Comparison of ENCODE assay signal across 16 mouse cellular contexts in the genomic region with DNA sequence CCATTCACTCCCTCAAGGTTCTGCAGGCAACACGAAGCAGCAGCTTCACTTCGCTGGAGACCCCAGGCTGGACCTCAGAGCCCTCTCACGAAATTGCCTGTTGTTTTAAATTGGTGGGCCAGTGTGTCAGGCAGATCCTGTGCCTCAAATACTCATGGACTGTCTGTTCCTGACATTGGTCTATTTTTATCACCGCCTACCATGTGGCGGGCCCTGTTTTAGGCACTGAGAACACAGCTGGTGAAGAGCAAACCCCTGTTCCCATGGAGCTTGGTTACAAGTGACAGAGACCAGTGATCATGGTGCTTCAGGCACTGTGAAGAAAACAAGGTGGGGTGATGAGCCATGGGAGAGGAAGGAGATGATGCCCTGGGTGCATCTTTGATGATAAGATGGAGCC.
DNase-seq lines count a peak whose midpoint lies in the region; ATAC-seq and TF ChIP-seq lines count a peak whose summit lies in the region.
"Had no signal": no experiment of that assay in that cellular context is flagged by ENCODE, and none has a peak within 500 bp of the region (broad histone marks: within the 10 kb centered on the region; RNA-seq: fewer than 3 reads in every experiment).

No protein-coding gene starts in this region.

- TF ChIP-seq POLR2A in cortical plate, adult 2 months (IDR thresholded peaks at IDR 0.05; ENCODE audit: extremely low read depth, insufficient read depth, low read length) = no peak

- H3K9me3 ChIP-seq in heart, embryonic 11.5 days (replicated peaks; ENCODE audit: control insufficient read depth, low read length) = no peaks in the 10 kb centered on the region
- H3K9me3 ChIP-seq: liver, embryonic 13.5 days had no signal

- TF ChIP-seq CTCF in layer of hippocampus, adult 2 months (conservative IDR thresholded peaks at IDR 0.05) = no peak
- TF ChIP-seq CTCF in cortical plate, adult 2 months (IDR thresholded peaks at IDR 0.05; ENCODE audit: extremely low read depth, insufficient read depth, low read length) = no peak

- H3K9ac ChIP-seq in heart, embryonic 11.5 days (ENCODE audit: low read depth, low read length) = no peak overlapping the region
- H3K9ac ChIP-seq: forebrain, embryonic 13.5 days; hindbrain, embryonic 14.5 days; liver, embryonic 13.5 days had no signal

- WGBS in heart, embryonic 11.5 days (ENCODE audit: insufficient replicate concordance) = 60% methylated on average over 5 of the region's 5 CpGs

- no peak for ATAC-seq in heart, embryonic 11.5 days (replicated peaks; ENCODE audit: insufficient number of reproducible peaks, low FRiP score, low TSS enrichment)
- ATAC-seq: forebrain, embryonic 13.5 days had no signal

- H3K27ac ChIP-seq in layer of hippocampus, adult 2 months = peak overlapping the region; percentile 81
- H3K27ac ChIP-seq in cortical plate, adult 2 months (ENCODE audit: insufficient read depth, low read length) = peak overlapping the region; percentile 67; the same call in 1 of the 2 replicates
- peak overlapping the region; percentile 17; the same call in 1 of the 2 replicates for H3K27ac ChIP-seq in heart, embryonic 11.5 days (ENCODE audit: low read depth, low read length)
- H3K27ac ChIP-seq: forebrain, embryonic 13.5 days; hindbrain, embryonic 14.5 days; liver, embryonic 13.5 days had no signal

- H3K27me3 ChIP-seq in heart, embryonic 11.5 days (ENCODE audit: control insufficient read depth, insufficient read depth, low read length) = no peaks in the 10 kb centered on the region
- H3K27me3 ChIP-seq: forebrain, embryonic 13.5 days; liver, embryonic 13.5 days had no signal

- peak; percentile 53 to 61 for DNase-seq in layer of hippocampus, adult 2 months (ENCODE audit: low spot score in 2 of 2)
- no peak for DNase-seq in layer of hippocampus, postnatal 25 days (ENCODE audit: extremely low spot score in 1 of 2, low spot score in 1 of 2)
- peak; percentile 55 to 89 for DNase-seq in left cerebral cortex, postnatal 14 days (ENCODE audit: low spot score in 2 of 2)
- no peak for DNase-seq in kidney, postnatal 4 days
- DNase-seq in adrenal gland, adult 2 months = no peak
- DNase-seq: adrenal gland, postnatal 36 days; cerebellum, adult 11 months; gastrocnemius, postnatal 36 days; kidney, adult 8-10 months; liver, embryonic 13.5 days; lung, postnatal 10 days; thymus, adult 2 months had no signal

- peaks cover 19% of the 10 kb centered on the region for H3K4me1 ChIP-seq in cortical plate, adult 2 months (ENCODE audit: control insufficient read depth, insufficient read depth, low read length)
- H3K4me1 ChIP-seq in heart, embryonic 11.5 days (ENCODE audit: control insufficient read depth, insufficient read depth, low read length) = peaks cover 8% of the 10 kb centered on the region; the same call in 1 of the 2 replicates
- H3K4me1 ChIP-seq: forebrain, embryonic 13.5 days; liver, embryonic 13.5 days had no signal

- H3K4me3 ChIP-seq in layer of hippocampus, adult 2 months = no peak overlapping the region
- H3K4me3 ChIP-seq in cortical plate, adult 2 months (ENCODE audit: insufficient read depth, low read length) = no peak overlapping the region
- H3K4me3 ChIP-seq in heart, embryonic 11.5 days (ENCODE audit: low read depth, low read length) = no peak overlapping the region
- H3K4me3 ChIP-seq: forebrain, embryonic 13.5 days; liver, embryonic 13.5 days had no signal

- no peak overlapping the region for H3K4me2 ChIP-seq in heart, embryonic 11.5 days
- H3K4me2 ChIP-seq: forebrain, embryonic 13.5 days; hindbrain, embryonic 14.5 days; liver, embryonic 13.5 days had no signal

- no peaks in the 10 kb centered on the region for H3K36me3 ChIP-seq in heart, embryonic 11.5 days (ENCODE audit: control insufficient read depth, insufficient read depth, low read length)
- H3K36me3 ChIP-seq: liver, embryonic 13.5 days had no signal

- intact Hi-C loops in left cerebral cortex, postnatal 14 days (cut with DNase I) = no loop called here

Comparison
In these comparisons a context has a peak if more than half of its experiments do, and no peak if none do; other contexts are left out.
1. DNase-seq: peak in layer of hippocampus, adult 2 months (2 of 2) and left cerebral cortex, postnatal 14 days (2 of 2); none in layer of hippocampus, postnatal 25 days (0 of 2), kidney, postnatal 4 days (0 of 2) and adrenal gland, adult 2 months (single experiment).
2. H3K27ac ChIP-seq: peak in every context shown above with its lines; median percentile 81 in layer of hippocampus, adult 2 months; 67 in cortical plate, adult 2 months; 17 in heart, embryonic 11.5 days.